Mouse (Mus musculus) adrenal gland, postnatal 10 days (tissue): ENCODE measurements around the gene Eef1a1. TPM values are rescaled to one million over a fixed set of nuclear protein-coding genes. Genes with fewer than 3 reads are reported as not detected.

Experiments
- microRNA-seq: library from miRNA; unstranded; fragments of <30 nt; microRNA quantifications from one replicate; pipeline ENCODE4 v1.2.0, GENCODE M21; 2021
- total RNA-seq, 2 experiments: library from RNA; stranded (reverse); gene quantifications; 2 replicates each; pipeline ENCODE4 v1.2.3; 2021

The Eef1a1 gene
- total RNA-seq, 2 experiments from 2014 or later: 6,172 to 6,732 TPM

Small RNA genes within 50 kb of the gene (microRNA-seq; reads per million reads assigned to microRNA genes)
- not detected for gene Gm26377

Other genes starting within 250 kb of the Eef1a1 start
- gene Gm3776, start 232.0 kb downstream of the Eef1a1 start, total RNA-seq: not detected
- gene Gm10639, start 199.2 kb downstream of the Eef1a1 start, total RNA-seq: not detected
- not detected for gene Omt2a, start 174.4 kb downstream of the Eef1a1 start, total RNA-seq
- not detected for gene Omt2b, start 161.6 kb downstream of the Eef1a1 start, total RNA-seq
- 1 to 10 TPM; 1.8 to 7.9 TPM for gene Gsta2, start 133.4 kb downstream of the Eef1a1 start, total RNA-seq
- gene Dppa5a, start 121.0 kb downstream of the Eef1a1 start, total RNA-seq: under 1 TPM in 1 of 2 experiments, not detected in 1; 0.51 TPM
- gene Ooep, start 110.4 kb downstream of the Eef1a1 start, total RNA-seq: under 1 TPM in 1 of 2 experiments, not detected in 1; 0.18 TPM
- gene Ddx43, start 93.4 kb downstream of the Eef1a1 start, total RNA-seq: not detected
- gene Cgas, start 45.9 kb downstream of the Eef1a1 start, total RNA-seq: 1 to 10 TPM; 1.3 to 1.8 TPM
- 10 to 100 TPM; 23.6 to 29.8 TPM for gene Mto1, start 40.9 kb downstream of the Eef1a1 start, total RNA-seq
- gene Gm17324, start 40.4 kb downstream of the Eef1a1 start, total RNA-seq: under 1 TPM in 1 of 2 experiments, not detected in 1; 0.60 TPM
- 10 to 100 TPM; 10.2 to 11.2 TPM for gene Slc17a5, start 98.9 kb upstream of the Eef1a1 start, total RNA-seq
- 1 to 10 TPM; 7.4 to 7.6 TPM for gene Cd109, start 126.4 kb upstream of the Eef1a1 start, total RNA-seq